Mouse (Mus musculus) lung, postnatal 10 days (tissue): ENCODE results near the gene Thap3.

Experiments
- DNase-seq: peaks from one replicate; pipeline ENCODE4 v3.0.0; 2021

Thap3 gene

DNA sequence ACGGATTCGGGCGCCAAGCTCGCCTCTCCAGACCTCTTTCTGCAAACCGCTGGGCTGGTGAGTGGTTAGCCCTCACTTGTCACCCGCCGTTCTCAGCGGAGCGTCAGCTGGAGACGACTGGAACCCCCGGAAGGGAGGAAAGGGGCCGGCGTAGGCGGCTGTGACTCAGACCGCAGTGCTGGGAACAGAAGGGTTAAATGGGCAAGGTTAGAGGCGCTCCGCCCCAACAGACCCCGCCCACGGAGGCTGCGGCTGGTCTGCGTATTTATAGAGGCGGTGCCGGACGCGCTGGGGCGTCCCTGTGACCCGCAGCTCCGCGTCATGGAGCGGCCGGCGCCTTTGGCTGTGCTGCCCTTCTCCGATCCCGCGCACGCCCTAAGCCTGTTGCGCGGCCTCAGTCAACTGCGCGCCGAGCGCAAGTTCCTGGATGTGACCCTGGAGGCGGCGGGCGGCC, 19.9 kb upstream of the Thap3 start, which contains the start of gene Klhl21:
Klhl21 (plus strand) TSS at position 182 of the 454 bp plus-strand sequence.
- peak; percentile 98 for DNase-seq

- DNase-seq: no peak
Measured at GRCm38 (mm10) chr4:152008148-152008500, 19.3 kb upstream of the Thap3 start.

- peak; percentile 68 for DNase-seq
Measured at GRCm38 (mm10) chr4:152007481-152008147, 18.8 kb upstream of the Thap3 start.

- DNase-seq: no peak
Measured at GRCm38 (mm10) chr4:152006812-152007211, 18.0 kb upstream of the Thap3 start.

DNA sequence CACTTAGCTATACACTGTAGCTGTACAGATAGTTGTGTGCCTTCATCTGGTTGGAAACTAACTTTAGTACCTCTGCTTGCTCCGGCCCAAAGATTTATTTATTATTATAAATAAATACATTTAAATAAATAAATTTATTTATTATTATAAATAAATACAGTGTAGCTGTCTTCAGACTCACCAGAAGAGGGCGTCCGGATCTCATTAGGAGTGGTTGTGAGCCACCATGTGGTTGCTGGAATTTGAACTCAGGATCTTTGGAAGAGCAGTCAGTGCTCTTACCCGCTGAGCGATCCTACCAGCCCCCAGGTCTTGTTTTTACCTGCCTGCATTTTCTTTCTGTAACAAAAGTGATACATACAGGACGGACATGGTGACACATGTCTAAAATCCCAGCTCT, 17.3 kb upstream of the Thap3 start:
- DNase-seq: no peak

GRCm38 (mm10) chr4:152002063-152002462, 13.3 kb upstream of the Thap3 start:
- DNase-seq: no peak

- no peak for DNase-seq
Measured at GRCm38 (mm10) chr4:152001335-152001734, 12.5 kb upstream of the Thap3 start.

DNA sequence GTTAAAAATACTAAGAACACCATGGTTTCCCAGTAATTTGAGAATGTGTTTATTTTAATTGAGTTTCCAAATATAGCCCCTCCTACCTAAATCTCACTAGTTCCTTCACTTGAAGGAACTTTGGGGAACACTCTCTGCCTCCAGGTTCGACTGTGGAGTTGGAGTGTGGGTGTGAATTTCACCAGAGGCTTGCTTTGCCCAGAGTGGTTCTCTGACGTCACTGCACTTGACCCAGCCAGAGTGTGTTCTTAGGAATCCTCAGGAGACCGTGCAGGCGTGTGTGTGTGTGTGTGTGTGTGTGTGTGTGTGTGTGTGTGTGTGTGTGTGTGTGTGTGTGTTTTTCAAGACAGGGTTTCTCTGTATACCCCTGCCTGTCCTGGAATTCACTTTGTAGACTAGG, 12.1 kb upstream of the Thap3 start:
- DNase-seq: peak; percentile 76

- DNase-seq: no peak
Measured at GRCm38 (mm10) chr4:151999481-151999880, 10.7 kb upstream of the Thap3 start.

DNA sequence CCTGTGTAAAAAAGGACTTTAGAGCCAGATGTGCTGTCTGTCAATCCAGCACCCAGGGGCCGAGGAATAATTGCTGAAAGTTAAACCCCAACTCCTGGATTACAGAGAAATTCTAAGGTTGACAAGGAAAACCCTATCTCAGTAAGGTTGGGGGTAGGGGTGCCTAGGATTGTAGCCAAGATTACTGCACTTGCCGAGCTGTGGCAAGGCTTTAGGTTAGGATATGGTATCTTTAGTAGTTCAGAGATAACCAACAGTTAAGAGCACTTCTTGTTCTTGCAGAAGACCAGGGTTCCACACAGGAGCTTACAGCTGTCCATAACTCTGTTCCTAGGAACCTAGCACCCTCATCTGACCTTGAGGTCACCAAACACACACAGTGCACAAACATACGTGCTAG, 8.9 kb upstream of the Thap3 start:
- no peak for DNase-seq

- no peak for DNase-seq
Measured at GRCm38 (mm10) chr4:151996951-151997222, 8.1 kb upstream of the Thap3 start.

DNA sequence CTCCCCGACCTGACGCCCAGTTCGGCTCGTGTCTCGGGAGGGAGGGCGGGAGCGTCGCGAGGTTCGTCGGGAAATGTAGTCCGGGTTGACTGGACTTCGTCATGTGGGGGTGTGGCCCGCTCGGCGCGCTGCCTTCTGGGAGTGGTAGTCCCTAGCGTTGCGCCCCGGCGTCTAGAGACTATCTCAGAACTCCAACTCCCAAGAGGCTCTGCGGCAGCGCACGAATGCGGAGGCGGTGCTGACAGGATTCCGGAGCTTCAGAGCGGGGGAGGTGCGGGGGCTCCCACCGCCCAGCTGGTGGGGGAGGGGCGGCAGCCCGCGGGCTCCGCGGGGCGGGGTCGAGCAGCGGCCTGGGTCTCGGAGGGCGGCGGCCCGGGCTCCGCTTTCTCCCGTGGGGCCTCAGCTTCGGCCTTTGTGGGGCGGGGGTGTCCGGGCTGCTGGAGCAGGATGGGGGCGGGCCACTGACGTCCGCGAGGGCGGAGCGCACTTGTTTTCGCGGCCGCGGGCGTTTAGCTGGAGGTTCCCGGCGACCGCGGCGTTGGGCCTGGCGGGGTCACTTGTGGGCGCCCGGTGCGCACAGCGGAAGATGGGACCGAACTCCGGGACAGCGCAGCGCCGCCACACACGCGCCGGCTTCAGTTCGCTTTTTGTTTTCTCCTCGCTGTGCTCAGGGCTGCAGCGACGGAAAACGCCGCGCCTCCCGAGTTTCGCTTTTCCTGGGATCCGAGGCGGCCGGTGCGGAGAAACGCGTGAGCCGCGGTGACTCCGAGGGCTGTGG, 7.6 kb upstream of the Thap3 start, which contains the start of gene Phf13:
Phf13 (minus strand) TSS at position 86 of the 778 bp plus-strand sequence.
- DNase-seq: peak; percentile 99

DNA sequence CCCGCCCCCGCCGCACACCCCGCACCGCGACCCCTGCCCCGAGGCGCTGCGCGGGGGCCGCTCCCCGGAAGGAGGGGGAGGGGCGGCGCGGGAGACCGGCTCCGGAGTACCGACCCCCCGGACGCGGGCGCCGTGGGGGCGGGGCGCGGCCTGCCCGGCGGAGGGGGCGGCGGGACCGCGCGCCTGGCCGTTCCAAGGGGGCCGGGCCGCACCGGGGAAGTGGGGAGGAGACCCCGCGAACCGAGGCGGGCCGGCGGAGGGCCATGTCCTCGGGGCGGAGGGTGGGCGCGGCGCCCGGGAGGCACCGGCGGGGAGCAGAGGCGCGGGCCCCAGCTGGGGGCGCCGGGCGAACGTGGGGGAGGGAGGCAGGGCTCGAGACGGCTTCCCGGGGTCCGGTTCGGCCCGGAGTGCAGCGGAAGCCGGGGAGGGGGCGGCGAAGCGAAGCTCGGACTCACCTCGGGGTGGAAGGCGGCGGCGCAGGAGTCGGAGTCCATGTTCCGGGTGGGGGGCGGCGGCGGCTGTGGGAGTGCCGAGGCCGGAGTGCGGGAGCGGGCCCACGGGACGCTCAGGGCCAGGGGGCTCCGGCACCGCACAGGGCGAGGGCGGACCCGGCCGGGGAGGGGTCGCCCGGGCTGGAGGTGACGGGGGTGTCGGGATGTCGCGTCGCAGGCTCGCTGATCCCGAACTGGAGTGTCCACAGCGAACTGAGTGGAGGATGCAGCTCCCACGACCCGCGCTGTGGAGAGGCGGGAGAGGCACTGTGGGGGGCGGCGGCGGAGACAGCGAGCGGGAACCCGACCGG, 6.8 kb upstream of the Thap3 start:
- peak; percentile 59 for DNase-seq

DNA sequence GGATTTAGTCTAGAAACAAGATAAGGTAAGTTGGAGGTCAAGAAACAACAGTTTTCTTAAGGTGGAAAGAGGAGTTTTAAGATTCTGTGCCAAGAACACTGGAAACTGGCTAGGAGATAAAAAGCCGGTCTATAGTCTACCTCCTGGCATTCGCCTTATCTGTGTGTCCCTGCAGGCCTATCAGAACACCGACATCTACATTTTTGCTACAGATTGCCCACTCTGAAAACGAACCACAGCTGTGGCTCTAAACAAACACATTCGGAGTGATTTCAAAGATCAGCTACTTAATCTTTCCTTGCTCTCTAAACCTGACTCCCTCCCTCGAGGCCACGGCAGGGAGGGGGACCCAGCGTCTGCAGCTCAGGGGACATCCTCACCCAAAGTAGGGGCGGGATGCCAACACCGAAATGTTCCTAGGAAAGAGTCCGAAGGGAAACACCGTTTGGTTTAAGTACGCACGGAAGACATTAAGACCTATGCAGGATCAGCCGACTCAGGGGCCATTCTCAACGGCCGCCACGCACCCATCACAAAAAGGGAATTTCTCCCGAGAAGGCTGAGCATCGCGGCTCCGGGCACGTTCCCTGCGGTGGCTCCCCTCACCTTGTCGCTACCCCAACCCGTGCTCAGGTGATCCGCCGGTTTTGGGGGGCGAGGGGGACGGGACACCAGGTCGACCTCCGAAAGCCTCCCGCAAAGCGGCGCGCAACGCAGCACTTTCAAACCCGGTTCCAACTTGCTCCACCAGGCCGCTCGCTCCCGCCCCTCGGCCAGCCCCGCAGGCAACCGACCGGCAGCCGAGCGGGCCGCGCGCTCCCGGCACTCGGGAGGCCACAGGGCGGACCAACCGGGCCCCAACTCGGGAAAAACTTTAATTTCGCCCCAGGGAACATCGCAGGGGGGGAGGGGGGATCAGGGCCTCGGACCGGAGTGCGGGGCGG, 5.7 kb upstream of the Thap3 start:
- peak; percentile 46 for DNase-seq

- no peak for DNase-seq
Measured at GRCm38 (mm10) chr4:151993035-151993434, 4.2 kb upstream of the Thap3 start.

GRCm38 (mm10) chr4:151992091-151992490, 3.3 kb upstream of the Thap3 start:
- DNase-seq: no peak

- no peak for DNase-seq
Measured at GRCm38 (mm10) chr4:151989110-151989488, 302 bp upstream of the Thap3 start.

DNA sequence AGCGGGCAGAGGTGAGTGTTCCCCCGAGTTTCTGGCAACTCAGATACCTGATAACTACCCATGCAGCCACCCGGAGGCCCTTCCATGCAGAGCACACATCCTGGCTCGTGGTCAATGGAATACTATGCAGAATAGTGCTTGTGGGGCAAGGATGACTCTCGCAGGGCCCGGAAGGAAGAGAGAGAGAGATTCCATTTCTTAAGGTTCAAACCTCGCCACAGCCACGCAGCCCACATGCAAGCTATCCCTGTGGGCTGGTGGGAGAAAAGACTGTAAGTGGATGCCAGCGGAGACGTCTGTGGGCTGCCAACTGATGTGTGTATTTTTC, 819 bp downstream of the Thap3 start:
- DNase-seq: no peak

DNA sequence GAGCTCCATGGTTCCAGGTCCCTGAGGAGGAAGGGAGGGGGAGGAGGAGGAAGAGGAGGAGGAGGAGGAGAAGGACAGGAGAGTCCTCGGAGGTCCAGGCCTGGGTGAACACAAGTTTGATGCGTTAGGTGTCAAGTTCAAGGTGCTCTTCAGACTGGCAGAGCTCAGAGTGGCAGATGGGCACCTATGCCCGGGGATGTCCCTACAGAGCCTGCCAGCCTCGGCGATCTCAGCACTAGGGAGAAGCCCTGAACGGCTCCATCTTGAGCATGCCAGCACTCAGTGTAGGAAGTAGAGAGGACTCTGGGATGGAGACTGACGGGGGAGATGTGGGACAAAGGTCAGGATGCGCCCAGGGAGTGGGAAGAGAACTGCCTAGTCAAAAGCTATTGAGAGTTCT, 2.1 kb downstream of the Thap3 start:
- no peak for DNase-seq

DNA sequence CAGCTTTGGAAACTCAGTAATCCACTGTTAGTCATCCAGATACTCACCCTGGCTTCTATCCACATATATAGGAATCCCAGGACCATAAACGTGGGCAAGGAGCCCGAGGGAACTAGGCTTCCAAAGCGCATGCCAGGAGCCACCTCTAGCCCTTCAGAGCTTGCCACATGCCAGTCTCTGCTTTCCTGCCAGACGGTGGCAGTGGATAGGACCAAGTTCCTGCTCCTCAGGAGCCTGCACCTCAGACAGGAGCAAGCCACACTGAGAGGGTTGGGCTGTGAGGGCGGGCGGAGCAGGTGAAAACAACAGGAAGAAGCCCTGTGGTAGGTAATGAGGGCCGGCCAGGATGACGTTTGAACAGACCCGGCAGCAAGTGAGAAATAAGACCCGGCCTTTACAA, 2.9 kb downstream of the Thap3 start:
- no peak for DNase-seq

DNA sequence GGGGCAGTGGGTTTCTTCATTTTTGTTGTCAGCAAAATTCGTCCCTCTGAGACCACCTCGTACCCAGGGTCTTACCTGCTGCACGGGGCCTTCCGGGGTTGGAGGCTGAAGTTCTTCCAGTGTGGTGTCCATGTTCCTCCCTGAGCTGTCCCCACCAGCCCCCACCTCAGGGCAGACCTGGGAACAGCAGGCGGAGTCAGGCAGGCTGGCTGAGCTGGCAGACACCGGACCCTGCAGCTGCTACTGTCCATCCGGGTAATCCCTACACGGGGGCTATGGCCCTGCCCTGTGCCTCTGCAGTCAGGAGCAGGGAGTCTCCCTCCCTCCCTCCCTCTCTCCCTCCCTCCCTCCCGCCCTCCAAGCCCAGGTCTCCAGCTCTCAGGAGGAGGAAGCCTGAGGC, 5.2 kb downstream of the Thap3 start:
- peak; percentile 41 for DNase-seq

DNA sequence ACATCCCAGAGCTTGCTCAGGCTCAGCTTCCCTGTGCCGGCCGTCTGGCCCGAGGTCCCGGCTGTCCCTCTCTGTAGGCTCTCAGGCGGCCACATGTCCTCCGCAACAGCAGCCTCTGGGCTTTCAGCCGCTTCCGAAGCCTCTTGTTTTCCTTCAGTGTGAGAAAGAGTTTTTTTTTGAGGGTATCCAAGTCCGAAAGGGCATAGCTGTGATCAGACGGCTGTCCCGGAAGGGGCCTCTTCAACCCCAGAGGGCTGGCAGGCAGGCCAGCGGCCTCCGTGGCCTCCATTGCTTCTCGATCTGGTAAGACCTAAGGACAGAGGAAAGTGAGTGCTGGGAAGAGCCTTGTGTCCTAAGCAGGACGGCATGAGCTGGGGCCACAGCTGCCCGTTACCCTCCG, 5.8 kb downstream of the Thap3 start:
- DNase-seq: no peak

- peak; percentile 87 for DNase-seq
Measured at GRCm38 (mm10) chr4:151981363-151981762, 7.4 kb downstream of the Thap3 start.
